7 mouse cellular contexts compared by ENCODE assay signal in genomic region chrX:136115015-136115414, GRCm38 (mm10). TPM values are rescaled to one million over a fixed set of nuclear protein-coding genes. Genes with fewer than 3 reads are reported as not detected.
DNase-seq lines count a peak whose midpoint lies in the region; ATAC-seq and TF ChIP-seq lines count a peak whose summit lies in the region.

No protein-coding gene starts in this region.

- TF ChIP-seq CTCF in lung, embryonic 14.5 days (IDR thresholded peaks at IDR 0.05; ENCODE audit: low read depth) = no peak

- peak; percentile 32 for ATAC-seq in lung, embryonic 14.5 days (ENCODE audit: insufficient read depth)
- peak; percentile 3; the same call in 1 of the 2 replicates for ATAC-seq in forebrain, embryonic 13.5 days
- peak; percentile 19; the same call in 1 of the 2 replicates for ATAC-seq in neural tube, embryonic 15.5 days (ENCODE audit: low FRiP score)
- ATAC-seq in activated CD4-positive, CD25-positive, alpha-beta regulatory T cell, adult 4 months = no peak

- H3K27me3 ChIP-seq in lung, embryonic 14.5 days (ENCODE audit: insufficient read depth, low read length) = no peaks in the 10 kb centered on the region
- peaks cover 17% of the 10 kb centered on the region; the same call in 1 of the 2 replicates for H3K27me3 ChIP-seq in forebrain, embryonic 13.5 days
- H3K27me3 ChIP-seq in limb, embryonic 10.5 days (ENCODE audit: low read depth, poor library complexity, severe bottlenecking) = peaks cover 78% of the 10 kb centered on the region
- peaks cover 13% of the 10 kb centered on the region for H3K27me3 ChIP-seq in neural tube, embryonic 15.5 days (replicated peaks)

- 25% methylated on average over 4 of the region's 4 CpGs for WGBS in lung, embryonic 14.5 days
- 36% methylated on average over 4 of the region's 4 CpGs for WGBS in forebrain, embryonic 13.5 days
- WGBS in limb, embryonic 10.5 days = 42% methylated on average over 4 of the region's 4 CpGs
- WGBS in neural tube, embryonic 15.5 days = 40% methylated on average over 4 of the region's 4 CpGs

- peak overlapping the region; percentile 59; the same call in 1 of the 2 replicates for H3K4me2 ChIP-seq in lung, embryonic 14.5 days
- peak overlapping the region; percentile 58 for H3K4me2 ChIP-seq in forebrain, embryonic 13.5 days
- H3K4me2 ChIP-seq in neural tube, embryonic 15.5 days = peak overlapping the region; percentile 54

- peak overlapping the region; percentile 36; the same call in 1 of the 2 replicates for H3K4me3 ChIP-seq in lung, embryonic 14.5 days (ENCODE audit: low read depth, low read length)
- H3K4me3 ChIP-seq in forebrain, embryonic 13.5 days = peak overlapping the region; percentile 42
- H3K4me3 ChIP-seq in limb, embryonic 10.5 days = peak overlapping the region; percentile 53; the same call in 1 of the 2 replicates
- H3K4me3 ChIP-seq in neural tube, embryonic 15.5 days (replicated peaks) = peak overlapping the region; percentile 50

- no peak overlapping the region for H3K27ac ChIP-seq in lung, embryonic 14.5 days (ENCODE audit: low read depth)
- no peak overlapping the region for H3K27ac ChIP-seq in forebrain, embryonic 13.5 days
- H3K27ac ChIP-seq in limb, embryonic 10.5 days = no peak overlapping the region
- peak overlapping the region; percentile 51 for H3K27ac ChIP-seq in neural tube, embryonic 15.5 days (replicated peaks)

- H3K4me1 ChIP-seq in lung, embryonic 14.5 days (ENCODE audit: insufficient read depth) = no peaks in the 10 kb centered on the region
- no peaks in the 10 kb centered on the region for H3K4me1 ChIP-seq in forebrain, embryonic 13.5 days
- no peaks in the 10 kb centered on the region for H3K4me1 ChIP-seq in limb, embryonic 10.5 days
- H3K4me1 ChIP-seq in neural tube, embryonic 15.5 days = no peaks in the 10 kb centered on the region

- DNase-seq in lung, embryonic 14.5 days = peak; percentile 2
- no peak for DNase-seq in lung, postnatal 36 days
- DNase-seq in limb, embryonic 10.5 days (ENCODE audit: low spot score) = no peak
- DNase-seq in ovary, adult 18-20 months (ENCODE audit: low spot score) = no peak

- H3K9ac ChIP-seq in lung, embryonic 14.5 days = no peak overlapping the region
- H3K9ac ChIP-seq in forebrain, embryonic 13.5 days = no peak overlapping the region
- H3K9ac ChIP-seq in neural tube, embryonic 15.5 days (replicated peaks) = no peak overlapping the region

- H3K36me3 ChIP-seq in lung, embryonic 14.5 days (ENCODE audit: insufficient read depth) = no peaks in the 10 kb centered on the region
- H3K36me3 ChIP-seq in forebrain, embryonic 13.5 days (ENCODE audit: poor library complexity, severe bottlenecking) = no peaks in the 10 kb centered on the region
- no peaks in the 10 kb centered on the region for H3K36me3 ChIP-seq in limb, embryonic 10.5 days
- no peaks in the 10 kb centered on the region for H3K36me3 ChIP-seq in neural tube, embryonic 15.5 days

- H3K9me3 ChIP-seq in lung, embryonic 14.5 days (ENCODE audit: low read depth, low read length) = no peaks in the 10 kb centered on the region
- no peaks in the 10 kb centered on the region for H3K9me3 ChIP-seq in forebrain, embryonic 13.5 days (replicated peaks)
- H3K9me3 ChIP-seq in limb, embryonic 10.5 days (replicated peaks) = no peaks in the 10 kb centered on the region
- no peaks in the 10 kb centered on the region for H3K9me3 ChIP-seq in neural tube, embryonic 15.5 days (replicated peaks)

RNA-seq across cellular contexts. Expression of gene Bex4, which starts 23.8 kb away (rescaled TPM):
- polyA plus RNA-seq in lung, embryonic 14.5 days (2014; fragmentation: Nextera tagmentation; extraction: Ambion mirVana) = 128 and 138 TPM in 2 replicates
- polyA plus RNA-seq in forebrain, embryonic 13.5 days (2015; fragmentation: Nextera tagmentation; extraction: Ambion mirVana) = 133 and 145 TPM in 2 replicates
- polyA plus RNA-seq in limb, embryonic 10.5 days (2016; fragmentation: Nextera tagmentation; extraction: Ambion mirVana) = 67.9 and 81.2 TPM in 2 replicates
- polyA plus RNA-seq in neural tube, embryonic 15.5 days (2015; fragmentation: Nextera tagmentation; extraction: Ambion mirVana) = 127 and 144 TPM in 2 replicates
- polyA plus RNA-seq in activated CD4-positive, CD25-positive, alpha-beta regulatory T cell, adult 4 months (2017; shearing (Covaris generic)) = not detected

RNA-seq across cellular contexts. Expression of gene Nxf3, which starts 30.0 kb away (rescaled TPM):
- 0.12 TPM in 1 of 2 replicates, not detected in the other for polyA plus RNA-seq in lung, embryonic 14.5 days (2014; fragmentation: Nextera tagmentation; extraction: Ambion mirVana)
- not detected in 2 replicates for polyA plus RNA-seq in forebrain, embryonic 13.5 days (2015; fragmentation: Nextera tagmentation; extraction: Ambion mirVana)
- polyA plus RNA-seq in limb, embryonic 10.5 days (2016; fragmentation: Nextera tagmentation; extraction: Ambion mirVana) = 0.05 TPM in 1 of 2 replicates, not detected in the other
- not detected in 2 replicates for polyA plus RNA-seq in neural tube, embryonic 15.5 days (2015; fragmentation: Nextera tagmentation; extraction: Ambion mirVana)
- polyA plus RNA-seq in activated CD4-positive, CD25-positive, alpha-beta regulatory T cell, adult 4 months (2017; shearing (Covaris generic)) = not detected

RNA-seq across cellular contexts. Expression of gene Bex2, which starts 47.0 kb away (rescaled TPM):
- polyA plus RNA-seq in lung, embryonic 14.5 days (2014; fragmentation: Nextera tagmentation; extraction: Ambion mirVana) = 55.6 and 64.8 TPM in 2 replicates
- 511 and 538 TPM in 2 replicates for polyA plus RNA-seq in forebrain, embryonic 13.5 days (2015; fragmentation: Nextera tagmentation; extraction: Ambion mirVana)
- 261 and 268 TPM in 2 replicates for polyA plus RNA-seq in limb, embryonic 10.5 days (2016; fragmentation: Nextera tagmentation; extraction: Ambion mirVana)
- 664 and 773 TPM in 2 replicates for polyA plus RNA-seq in neural tube, embryonic 15.5 days (2015; fragmentation: Nextera tagmentation; extraction: Ambion mirVana)
- under 1 TPM in 1 of 2 experiments, not detected in 1; 0.75 TPM for polyA plus RNA-seq in activated CD4-positive, CD25-positive, alpha-beta regulatory T cell, adult 4 months (2017; shearing (Covaris generic))

RNA-seq across cellular contexts. Expression of gene Tceal8, which starts 57.1 kb away (rescaled TPM):
- polyA plus RNA-seq in lung, embryonic 14.5 days (2014; fragmentation: Nextera tagmentation; extraction: Ambion mirVana) = 193 and 206 TPM in 2 replicates
- 127 and 135 TPM in 2 replicates for polyA plus RNA-seq in forebrain, embryonic 13.5 days (2015; fragmentation: Nextera tagmentation; extraction: Ambion mirVana)
- 201 and 220 TPM in 2 replicates for polyA plus RNA-seq in limb, embryonic 10.5 days (2016; fragmentation: Nextera tagmentation; extraction: Ambion mirVana)
- polyA plus RNA-seq in neural tube, embryonic 15.5 days (2015; fragmentation: Nextera tagmentation; extraction: Ambion mirVana) = 118 and 126 TPM in 2 replicates
- 1 to 10 TPM in 1 of 2 experiments, under 1 TPM in 1; 0.40 to 1.5 TPM for polyA plus RNA-seq in activated CD4-positive, CD25-positive, alpha-beta regulatory T cell, adult 4 months (2017; shearing (Covaris generic))

Comparison
In these comparisons a context has a peak if more than half of its experiments do, and no peak if none do; other contexts are left out.
1. RNA of gene Bex4, which starts 23.8 kb away (polyA plus RNA-seq): 133 to 145 TPM in forebrain, embryonic 13.5 days, 127 to 144 TPM in neural tube, embryonic 15.5 days, 128 to 138 TPM in lung, embryonic 14.5 days and 67.9 to 81.2 TPM in limb, embryonic 10.5 days; not detected in activated CD4-positive, CD25-positive, alpha-beta regulatory T cell, adult 4 months; every median in the first group is over 10 times any median in the second.
2. RNA of gene Bex2, which starts 47.0 kb away (polyA plus RNA-seq): 664 to 773 TPM in neural tube, embryonic 15.5 days, 511 to 538 TPM in forebrain, embryonic 13.5 days, 261 to 268 TPM in limb, embryonic 10.5 days and 55.6 to 64.8 TPM in lung, embryonic 14.5 days; 0.75 TPM in activated CD4-positive, CD25-positive, alpha-beta regulatory T cell, adult 4 months; every median in the first group is over 10 times any median in the second.
3. Peak in every context shown above with its lines, with median percentiles within 50 percentile points of each other: H3K4me2 ChIP-seq and H3K4me3 ChIP-seq.